Comparison of ENCODE assay signal across 21 mouse cellular contexts in the genomic region with DNA sequence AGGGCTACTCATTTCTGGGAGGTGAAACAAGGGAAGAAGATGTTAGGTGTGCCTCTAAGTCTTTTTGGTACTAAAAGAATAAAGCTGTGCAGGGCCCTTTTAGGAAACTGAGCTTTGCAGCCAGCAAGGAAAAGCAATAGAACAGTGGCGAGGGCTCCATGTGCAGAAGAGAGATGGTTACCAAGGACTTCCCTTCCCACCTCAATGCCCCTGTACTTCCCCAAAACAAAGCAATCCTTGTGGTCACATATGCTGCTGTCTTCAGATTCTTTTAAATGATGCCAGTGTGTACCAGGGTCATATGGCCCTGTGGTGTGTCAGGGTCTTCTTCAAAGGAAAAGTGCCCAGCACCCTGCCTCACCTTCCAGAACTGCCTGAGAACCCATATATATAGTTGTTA. TPM values are rescaled to one million over a fixed set of nuclear protein-coding genes. Genes with fewer than 3 reads are reported as not detected.
A peak's percentile ranks its signal among the peaks of the same experiment; 100 is the strongest.
DNase-seq lines count a peak whose midpoint lies in the region; ATAC-seq and TF ChIP-seq lines count a peak whose summit lies in the region.
"Had no signal": no experiment of that assay in that cellular context is flagged by ENCODE, and none has a peak within 500 bp of the region (broad histone marks: within the 10 kb centered on the region; RNA-seq: fewer than 3 reads in every experiment).

No protein-coding gene starts in this region.

- TF ChIP-seq EP300 in liver, postnatal 0 days (IDR thresholded peaks at IDR 0.05; ENCODE audit: low read depth) = no peak

- no peak for DNase-seq in liver, postnatal 0 days
- DNase-seq in spleen, postnatal 14 days (ENCODE audit: low spot score in 2 of 2) = no peak
- DNase-seq: adrenal gland, adult 2 months; adrenal gland, postnatal 25 days; cerebellum, adult 11-12 months; cerebellum, adult 9-10 months; cerebellum, postnatal 25 days; gastrocnemius, postnatal 10 days; heart, postnatal 14 days had no signal

- H3K4me3 ChIP-seq in liver, postnatal 0 days (ENCODE audit: low read depth, low read length) = no peak overlapping the region
- H3K4me3 ChIP-seq in liver, embryonic 12.5 days = no peak overlapping the region
- no peak overlapping the region for H3K4me3 ChIP-seq in heart, embryonic 11.5 days (ENCODE audit: low read depth, low read length)
- H3K4me3 ChIP-seq: embryonic facial prominence, embryonic 10.5 days; forebrain, embryonic 10.5 days; heart, embryonic 15.5 days; hindbrain, embryonic 10.5 days; intestine, embryonic 15.5 days had no signal

- no peak overlapping the region for H3K9ac ChIP-seq in liver, postnatal 0 days (replicated peaks)
- no peak overlapping the region for H3K9ac ChIP-seq in liver, embryonic 12.5 days
- no peak overlapping the region for H3K9ac ChIP-seq in heart, embryonic 11.5 days (ENCODE audit: low read depth, low read length)
- H3K9ac ChIP-seq: heart, embryonic 15.5 days; hindbrain, embryonic 14.5 days; intestine, embryonic 15.5 days had no signal

- peaks cover 95% of the 10 kb centered on the region for H3K36me3 ChIP-seq in liver, postnatal 0 days (replicated peaks; ENCODE audit: insufficient read depth, low read length)
- H3K36me3 ChIP-seq in liver, embryonic 12.5 days = peaks cover 100% of the 10 kb centered on the region
- H3K36me3 ChIP-seq in heart, embryonic 11.5 days (ENCODE audit: control insufficient read depth, insufficient read depth, low read length) = peaks cover 48% of the 10 kb centered on the region

- H3K4me1 ChIP-seq in liver, postnatal 0 days (ENCODE audit: insufficient read depth) = peaks cover 16% of the 10 kb centered on the region
- 0 out of 2 replicates have a peak, but pooled peaks cover 2% of the 10 kb centered on the region for H3K4me1 ChIP-seq in liver, embryonic 12.5 days
- no peaks in the 10 kb centered on the region for H3K4me1 ChIP-seq in heart, embryonic 11.5 days (ENCODE audit: control insufficient read depth, insufficient read depth, low read length)
- H3K4me1 ChIP-seq: embryonic facial prominence, embryonic 10.5 days; forebrain, embryonic 10.5 days; heart, embryonic 15.5 days; hindbrain, embryonic 10.5 days; intestine, embryonic 15.5 days had no signal

- H3K27ac ChIP-seq in liver, postnatal 0 days (ENCODE audit: low read depth) = no peak overlapping the region
- H3K27ac ChIP-seq in liver, embryonic 12.5 days = no peak overlapping the region
- H3K27ac ChIP-seq in heart, embryonic 11.5 days (ENCODE audit: low read depth, low read length) = no peak overlapping the region
- H3K27ac ChIP-seq: embryonic facial prominence, embryonic 10.5 days; forebrain, embryonic 10.5 days; heart, embryonic 15.5 days; hindbrain, embryonic 10.5 days; hindbrain, embryonic 14.5 days; intestine, embryonic 15.5 days had no signal

- H3K27me3 ChIP-seq in liver, postnatal 0 days (ENCODE audit: insufficient read depth, low read length) = no peaks in the 10 kb centered on the region
- no peaks in the 10 kb centered on the region for H3K27me3 ChIP-seq in liver, embryonic 12.5 days (replicated peaks)
- H3K27me3 ChIP-seq in heart, embryonic 11.5 days (ENCODE audit: control insufficient read depth, insufficient read depth, low read length) = no peaks in the 10 kb centered on the region
- H3K27me3 ChIP-seq: heart, embryonic 15.5 days; intestine, embryonic 15.5 days had no signal

- ATAC-seq in liver, postnatal 0 days = 0 out of 2 replicates have a peak, but pooled peaks have one; percentile 2
- no peak for ATAC-seq in liver, embryonic 12.5 days
- ATAC-seq in erythroid progenitor cell, adult 5-6 weeks (replicated peaks; ENCODE audit: low FRiP score, poor library complexity, severe bottlenecking) = 0 out of 2 replicates have a peak, but pooled peaks have one; percentile 9
- ATAC-seq in megakaryocyte, adult 5-6 weeks (ENCODE audit: poor library complexity, severe bottlenecking) = peak; percentile 70
- ATAC-seq in cerebellum, adult (ENCODE audit: insufficient number of reproducible peaks, low FRiP score, low TSS enrichment) = no peak
- no peak for ATAC-seq in heart, embryonic 11.5 days (replicated peaks; ENCODE audit: insufficient number of reproducible peaks, low FRiP score, low TSS enrichment)
- ATAC-seq: forebrain, embryonic 14.5 days had no signal

- 85% methylated on average over 1 of the region's 1 CpGs for WGBS in liver, postnatal 0 days (ENCODE audit: insufficient replicate concordance)
- WGBS in liver, embryonic 12.5 days (ENCODE audit: insufficient replicate concordance) = 94% methylated on average over 1 of the region's 1 CpGs
- WGBS in heart, embryonic 11.5 days (ENCODE audit: insufficient replicate concordance) = 90% methylated on average over 1 of the region's 1 CpGs

- no peak for TF ChIP-seq CTCF in liver, postnatal 0 days (IDR thresholded peaks at IDR 0.05; ENCODE audit: low read depth)

- H3K4me2 ChIP-seq in liver, postnatal 0 days (ENCODE audit: low read depth, low read length) = no peak overlapping the region
- no peak overlapping the region for H3K4me2 ChIP-seq in liver, embryonic 12.5 days
- no peak overlapping the region for H3K4me2 ChIP-seq in heart, embryonic 11.5 days
- H3K4me2 ChIP-seq: heart, embryonic 15.5 days; hindbrain, embryonic 14.5 days; intestine, embryonic 15.5 days had no signal

- H3K9me3 ChIP-seq in liver, postnatal 0 days (ENCODE audit: low read length) = no peaks in the 10 kb centered on the region
- H3K9me3 ChIP-seq in liver, embryonic 12.5 days (replicated peaks) = no peaks in the 10 kb centered on the region
- H3K9me3 ChIP-seq in heart, embryonic 11.5 days (replicated peaks; ENCODE audit: control insufficient read depth, low read length) = no peaks in the 10 kb centered on the region
- H3K9me3 ChIP-seq: embryonic facial prominence, embryonic 10.5 days; forebrain, embryonic 10.5 days; heart, embryonic 15.5 days; hindbrain, embryonic 10.5 days; intestine, embryonic 15.5 days had no signal

RNA-seq across cellular contexts. Expression of gene Mki67, which starts 11.1 kb away (rescaled TPM):
- polyA plus RNA-seq in liver, postnatal 0 days (2015; fragmentation: Nextera tagmentation; extraction: Ambion mirVana) = 35.4 and 38.8 TPM in 2 replicates
- 108 and 118 TPM in 2 replicates for polyA plus RNA-seq in liver, embryonic 12.5 days (2016; fragmentation: Nextera tagmentation; extraction: Ambion mirVana)
- total RNA-seq in erythroid progenitor cell, adult 5-6 weeks (2015; ENCODE audit: low replicate concordance) = 3,888 and 3,969 TPM in 2 replicates
- 4,642 and 5,347 TPM in 2 replicates for total RNA-seq in erythroid progenitor cell, adult 5-6 weeks (2017; ENCODE audit: low replicate concordance)
- 558 and 564 TPM in 2 replicates for total RNA-seq in megakaryocyte, adult 5-6 weeks (2015)
- total RNA-seq in megakaryocyte, adult 5-6 weeks (2017) = 458 and 547 TPM in 2 replicates
- 44.5 and 52.6 TPM in 2 replicates for polyA plus RNA-seq in heart, embryonic 11.5 days (2014; fragmentation: Nextera tagmentation; extraction: Ambion mirVana)

Comparison
In these comparisons a context has a peak if more than half of its experiments do, and no peak if none do; other contexts are left out.
1. ATAC-seq: peak in liver, postnatal 0 days (single experiment), erythroid progenitor cell, adult 5-6 weeks (single experiment) and megakaryocyte, adult 5-6 weeks (single experiment); none in liver, embryonic 12.5 days (single experiment), cerebellum, adult (single experiment) and heart, embryonic 11.5 days (single experiment).